Mouse (Mus musculus) layer of hippocampus, adult 9-10 months (tissue): ENCODE results near the gene Vegfb.

Experiments used
- DNase-seq: peaks from one replicate; pipeline ENCODE4 v3.0.0; 2022; ENCODE audit warnings: low spot score

The Vegfb gene

GRCm38 (mm10) chr19:6972247-6972917 is 15.1 kb downstream of the Vegfb start:
- DNase-seq = no peak

DNA sequence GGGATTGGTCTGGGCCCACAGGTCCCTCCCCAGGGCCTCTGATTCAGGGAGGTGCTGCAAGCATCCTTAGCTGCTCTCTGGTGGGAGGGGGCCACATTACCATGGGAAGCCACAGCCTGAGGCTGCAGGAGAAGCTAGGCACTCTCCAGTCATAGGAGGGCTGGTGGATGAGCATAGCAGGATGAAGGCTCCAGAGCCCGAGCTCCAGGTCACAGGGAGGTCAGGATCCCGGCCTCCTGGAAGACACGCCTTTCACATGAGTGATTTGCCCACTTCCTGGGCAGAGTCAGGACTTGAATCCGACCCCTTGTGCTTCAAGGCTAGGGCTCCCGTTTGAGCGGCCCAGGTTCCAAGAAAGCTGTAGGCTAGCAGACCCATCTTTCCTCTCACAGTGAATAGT is 15.8 kb downstream of the Vegfb start:
- DNase-seq = no peak

- DNase-seq = no peak
Observed at GRCm38 (mm10) chr19:6970460-6971085, 16.9 kb downstream of the Vegfb start.

GRCm38 (mm10) chr19:6969665-6970381 is 17.6 kb downstream of the Vegfb start:
- DNase-seq = no peak

GRCm38 (mm10) chr19:6969291-6969664 is 18.2 kb downstream of the Vegfb start:
- DNase-seq = no peak

GRCm38 (mm10) chr19:6968491-6969271 is 18.8 kb downstream of the Vegfb start:
- DNase-seq = no peak

DNA sequence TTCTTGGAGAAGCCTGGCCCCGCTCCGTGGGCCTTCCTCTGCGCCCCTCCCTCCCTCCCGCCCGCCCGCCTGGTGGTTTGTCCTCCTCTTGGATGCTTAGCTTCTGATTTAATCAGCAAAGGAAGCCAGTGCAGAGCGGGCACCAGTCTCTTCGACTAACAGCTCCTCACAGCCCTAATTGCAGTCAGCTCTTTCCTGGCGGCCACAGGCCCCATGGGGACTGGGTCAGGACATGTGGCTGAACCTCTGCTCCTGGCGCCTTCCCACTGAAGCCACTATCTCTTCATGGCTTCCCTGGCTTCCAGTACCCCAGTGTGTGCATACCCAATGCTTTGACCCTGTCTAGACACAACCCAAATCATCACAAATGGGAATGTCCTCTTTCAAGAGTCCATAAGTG is 31.0 kb downstream of the Vegfb start:
- no peak for DNase-seq

DNA sequence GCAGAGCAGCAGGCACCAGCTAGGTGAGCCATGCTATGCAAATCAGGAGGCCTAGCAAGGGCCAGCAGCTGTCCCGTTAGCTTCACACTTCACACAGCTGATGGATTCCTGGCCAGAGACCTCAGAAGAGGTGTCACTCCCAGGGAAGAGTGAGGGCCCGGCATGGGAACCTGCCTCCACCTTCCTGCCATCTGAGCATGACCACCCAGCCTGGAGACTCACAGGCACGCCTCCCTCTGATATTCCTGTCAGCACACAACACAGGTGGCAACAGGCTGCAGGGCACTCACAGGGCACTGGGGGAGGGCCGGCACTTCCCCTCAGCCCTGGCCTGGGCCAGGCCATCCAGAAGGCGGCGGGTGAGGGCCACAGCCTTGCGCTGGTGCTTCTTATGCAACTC is 32.0 kb downstream of the Vegfb start:
- DNase-seq = no peak

DNA sequence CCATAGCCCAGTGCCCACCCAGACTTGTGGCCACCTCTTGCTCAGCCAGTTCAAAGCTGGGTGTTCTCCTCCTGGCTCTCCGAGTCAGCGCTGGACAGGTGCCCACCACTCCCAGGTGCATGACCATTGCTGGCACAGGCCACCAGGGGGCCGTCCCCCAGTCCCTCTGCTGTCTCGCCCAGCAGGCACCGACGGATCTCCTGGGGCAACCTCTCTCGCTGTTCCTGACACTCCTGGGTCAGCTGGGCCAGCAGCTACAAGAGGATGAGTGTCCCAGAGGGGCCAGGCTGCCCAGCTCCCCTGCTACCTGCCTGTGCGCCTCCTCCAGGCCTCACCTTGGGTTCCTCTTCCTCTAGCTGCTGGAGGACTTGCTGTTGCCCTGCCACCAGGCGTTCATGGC is 33.4 kb downstream of the Vegfb start:
- no peak for DNase-seq

DNA sequence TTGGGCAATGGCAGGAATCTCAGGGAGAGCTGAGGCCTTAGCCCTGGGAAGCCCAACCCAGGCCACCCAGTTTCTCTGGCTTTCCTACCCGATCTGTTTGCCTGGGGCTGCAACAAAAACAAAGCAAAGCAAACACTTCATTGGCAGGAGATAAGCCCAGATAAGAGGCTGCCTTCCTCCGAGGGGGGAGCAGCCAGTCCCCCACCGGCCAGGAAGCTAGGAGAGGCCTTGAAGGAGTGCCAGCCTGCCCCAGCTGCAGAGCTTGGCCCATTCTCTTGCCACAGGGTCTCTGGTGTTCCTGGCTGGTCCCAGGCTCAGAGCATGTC is 34.8 kb downstream of the Vegfb start:
- no peak for DNase-seq

GRCm38 (mm10) chr19:6951994-6952711 is 35.3 kb downstream of the Vegfb start:
- no peak for DNase-seq

DNA sequence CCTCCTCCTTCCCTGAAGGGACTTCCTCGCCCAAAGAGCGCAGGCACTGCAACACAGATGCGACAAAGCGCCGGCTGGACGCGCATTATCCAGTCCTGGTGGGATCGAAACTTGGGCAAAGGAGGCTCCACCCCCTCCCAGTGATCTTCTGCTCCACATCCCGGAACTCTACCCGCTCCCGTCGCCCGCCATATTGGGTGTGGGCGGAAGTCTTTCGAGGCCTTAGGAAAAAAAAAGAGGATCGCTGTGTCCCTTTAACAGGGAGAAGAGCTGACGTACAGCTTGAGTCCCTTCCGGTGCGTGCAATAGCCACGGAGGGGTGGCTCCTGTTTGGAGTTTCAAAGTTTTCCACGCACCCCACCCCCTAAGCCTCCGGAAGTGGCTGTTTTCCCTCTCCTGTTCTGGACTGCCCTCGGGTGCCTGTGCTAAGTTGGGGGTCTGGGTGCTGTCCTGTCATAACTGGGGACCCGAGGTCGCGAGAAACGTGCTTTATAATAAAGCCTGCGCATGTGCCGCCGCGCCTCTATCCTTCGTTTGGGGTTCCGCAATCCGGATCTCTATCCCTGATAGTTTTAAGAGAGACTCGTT is 36.0 kb downstream of the Vegfb start:
- peak; percentile 85 for DNase-seq

DNA sequence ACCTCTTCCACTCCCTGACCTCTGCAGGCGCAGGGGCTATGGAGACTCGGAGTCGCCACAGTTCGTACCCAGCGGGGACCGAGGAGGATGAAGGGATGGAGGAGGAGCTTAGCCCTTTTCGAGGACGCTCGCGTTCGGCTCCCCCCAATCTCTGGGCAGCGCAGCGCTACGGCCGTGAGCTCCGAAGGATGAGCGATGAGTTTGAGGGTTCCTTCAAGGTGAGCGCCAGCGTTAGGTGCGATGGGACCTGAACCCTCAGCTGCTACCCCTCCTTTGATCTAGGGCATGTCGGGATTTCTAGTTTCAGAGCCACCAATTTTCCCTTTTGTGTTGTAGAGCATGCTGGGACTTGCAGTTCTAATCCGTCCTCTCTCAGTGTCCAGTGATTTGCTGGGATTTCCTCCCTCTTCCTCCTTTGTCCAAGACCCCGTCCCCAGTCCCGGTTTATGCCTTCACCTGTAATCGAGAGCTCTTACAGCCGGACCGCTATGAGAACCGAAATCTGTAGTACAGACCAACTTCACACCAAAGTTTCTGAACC is 36.8 kb downstream of the Vegfb start:
- DNase-seq = peak; percentile 49

DNA sequence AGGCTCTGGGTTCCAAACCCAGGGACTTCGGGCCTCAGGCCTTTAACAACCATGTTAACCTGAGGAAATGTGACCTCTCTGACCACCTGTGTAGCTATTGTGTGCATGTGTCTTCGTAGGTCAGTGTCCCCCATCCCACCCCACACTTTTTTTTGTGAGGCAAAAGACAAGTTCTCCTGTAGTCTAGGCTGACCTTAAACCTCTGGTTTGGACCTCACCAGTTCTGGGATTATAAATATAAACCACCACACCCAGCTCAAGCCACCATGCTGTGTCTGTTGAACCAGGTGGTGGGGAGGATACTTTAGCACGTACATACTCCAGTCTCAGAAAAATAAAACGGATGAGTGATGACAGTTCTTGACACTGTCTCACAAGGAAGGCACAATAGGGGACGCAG is 37.5 kb downstream of the Vegfb start:
- DNase-seq = no peak

- no peak for DNase-seq
Observed at GRCm38 (mm10) chr19:6949532-6949931, 37.9 kb downstream of the Vegfb start.

GRCm38 (mm10) chr19:6948186-6948585 is 39.3 kb downstream of the Vegfb start:
- no peak for DNase-seq

- DNase-seq = no peak
Observed at GRCm38 (mm10) chr19:6947742-6948141, 39.7 kb downstream of the Vegfb start.

GRCm38 (mm10) chr19:6943709-6944108 is 43.7 kb downstream of the Vegfb start:
- no peak for DNase-seq

DNA sequence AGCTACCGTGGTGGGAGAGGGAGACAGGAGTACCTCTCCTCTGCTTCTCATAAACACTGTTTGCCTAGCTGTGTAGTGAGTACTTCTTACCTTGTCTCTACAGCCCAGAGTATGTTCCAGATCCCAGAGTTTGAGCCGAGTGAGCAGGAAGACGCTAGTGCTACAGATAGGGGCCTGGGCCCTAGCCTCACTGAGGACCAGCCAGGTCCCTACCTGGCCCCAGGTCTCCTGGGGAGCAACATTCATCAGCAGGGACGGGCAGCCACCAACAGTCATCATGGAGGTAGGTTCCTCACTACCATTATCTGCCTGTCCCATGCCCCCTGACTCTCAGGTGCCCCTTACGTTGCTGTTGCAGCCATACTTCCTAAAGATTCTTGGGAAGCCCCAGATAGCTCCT is 44.7 kb downstream of the Vegfb start:
- DNase-seq = no peak

DNA sequence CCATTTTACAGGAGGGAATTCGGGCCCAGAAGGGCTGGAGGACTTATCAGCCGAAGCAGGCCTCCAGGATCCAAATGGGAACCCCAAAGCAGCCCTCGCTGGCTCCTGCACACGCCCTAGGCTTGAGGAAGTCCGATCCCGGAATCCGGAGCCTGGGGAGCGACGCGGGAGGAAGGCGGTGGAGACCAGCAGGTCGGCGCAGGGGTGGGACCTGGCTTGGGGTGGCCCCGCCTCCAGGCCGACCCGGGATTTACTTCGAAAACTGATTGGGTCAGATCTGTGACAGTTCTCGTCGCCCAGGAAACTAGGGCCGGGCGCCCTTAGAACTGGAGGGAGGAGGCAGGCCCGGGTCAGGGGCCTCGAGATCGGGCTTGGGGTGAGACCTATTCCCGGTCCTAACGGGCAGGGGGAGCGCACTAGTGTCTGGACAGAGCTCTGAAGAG is 45.2 kb downstream of the Vegfb start, which contains the start of gene Gpr137:
Gene Gpr137, minus strand, starts transcription at position 232 of the 443 bp plus-strand sequence.
- DNase-seq = peak; percentile 87
